Mouse (Mus musculus) E14TG2a.4 (cell line): ENCODE data around the gene Slc35e4.

Experiments used
- CTCF ChIP-seq: conservative IDR thresholded peaks from 2 replicates; pipeline ENCODE4 v1.5.1; 2014; ENCODE audit warnings: low read length
- NANOG ChIP-seq: IDR thresholded peaks from 2 replicates; pipeline ENCODE4 v1.6.1; 2014; ENCODE audit warnings: borderline replicate concordance, low read length, mixed read lengths

GRCm38 (mm10) chr11:3859778-3860177 is 54.7 kb downstream of the Slc35e4 start:
- TF ChIP-seq CTCF (no peak), NANOG (no peak)
